Mouse (Mus musculus) limb, embryonic 13.5 days (tissue): ENCODE measurements around the gene Srsf3. TPM values are rescaled to one million over a fixed set of nuclear protein-coding genes. Genes with fewer than 3 reads are reported as not detected.

Source experiments
- ATAC-seq: fragments of 200-750 bp; cut with Nextera tagmentation; 2 replicates; pipeline ENCODE4 v1.8.0; 2017; ENCODE audit warnings: low read depth, moderate number of reproducible peaks, moderate TSS enrichment; ENCODE audit not compliant: low FRiP score
- H3K27ac ChIP-seq: fragments of 300-500 bp; sonication (generic); 2 replicates; pipeline ENCODE4 v1.5.1; 2015; ENCODE audit warnings: inconsistent platforms, mild to moderate bottlenecking, moderate library complexity
- H3K27me3 ChIP-seq: fragments of 300-500 bp; sonication (generic); 2 replicates; pipeline ENCODE4 v1.6.1; 2015; ENCODE audit warnings: mild to moderate bottlenecking, inconsistent platforms
- H3K36me3 ChIP-seq: fragments of 300-500 bp; sonication (generic); 2 replicates; pipeline ENCODE4 v1.6.1; 2015; ENCODE audit warnings: inconsistent platforms, mild to moderate bottlenecking, moderate library complexity
- H3K4me1 ChIP-seq: fragments of 300-500 bp; sonication (generic); 2 replicates; pipeline ENCODE4 v1.6.1; 2015; ENCODE audit warnings: inconsistent platforms
- H3K4me2 ChIP-seq: fragments of 300-500 bp; sonication (generic); replicated peaks from 2 replicates; pipeline ENCODE4 v1.6.1; 2015; ENCODE audit warnings: inconsistent platforms, mild to moderate bottlenecking, moderate library complexity
- H3K4me3 ChIP-seq: fragments of 300-500 bp; sonication (generic); 2 replicates; pipeline ENCODE4 v1.5.1; 2015; ENCODE audit warnings: moderate library complexity, mild to moderate bottlenecking, inconsistent platforms
- H3K9ac ChIP-seq: fragments of 300-500 bp; sonication (generic); 2 replicates; pipeline ENCODE4 v1.6.1; 2015; ENCODE audit warnings: mild to moderate bottlenecking, inconsistent platforms
- H3K9me3 ChIP-seq: fragments of 300-500 bp; sonication (generic); 2 replicates; pipeline ENCODE4 v1.6.1; 2016; ENCODE audit warnings: inconsistent platforms
- WGBS: fragments of 180-500 bp; shearing (Covaris S2); methylation state at CpG from one replicate; pipeline ENCODE4 v1.1.7; 2015; 5-methylcytosine and 5-hydroxymethylcytosine counted together
- polyA plus RNA-seq: library from polyadenylated mRNA; unstranded; fragments of >200 nt; fragmentation: Nextera tagmentation; extraction: Ambion mirVana; gene quantifications from 2 replicates; pipeline ENCODE4 v1.2.1, GENCODE M21; 2015

The Srsf3 gene
- polyA plus RNA-seq, 1 experiment from 2014 or later = 694 TPM

GRCm38 (mm10) chr17:29091348-29091944, 59.0 kb downstream of the Srsf3 start:
- no peak for ATAC-seq
- H3K4me3 ChIP-seq = no peak overlapping the region
- 49% methylated on average over 6 of the region's 6 CpGs for WGBS
- H3K36me3 ChIP-seq = no peaks in the 10 kb centered on the region
- no peak overlapping the region for H3K9ac ChIP-seq
- peaks cover 20% of the 10 kb centered on the region for H3K4me1 ChIP-seq
- H3K9me3 ChIP-seq = no peaks in the 10 kb centered on the region
- H3K27ac ChIP-seq = no peak overlapping the region
- no peak overlapping the region for H3K4me2 ChIP-seq
- peaks cover 43% of the 10 kb centered on the region for H3K27me3 ChIP-seq

- H3K27ac ChIP-seq = no peak overlapping the region
- H3K4me3 ChIP-seq = no peak overlapping the region
- no peaks in the 10 kb centered on the region for H3K9me3 ChIP-seq
- H3K4me2 ChIP-seq = no peak overlapping the region
- WGBS = 47% methylated on average over 5 of the region's 5 CpGs
- peaks cover 46% of the 10 kb centered on the region for H3K27me3 ChIP-seq
- ATAC-seq = no peak
- H3K9ac ChIP-seq = no peak overlapping the region
- no peaks in the 10 kb centered on the region for H3K36me3 ChIP-seq
- peaks cover 20% of the 10 kb centered on the region for H3K4me1 ChIP-seq
These were observed 60.1 kb downstream of the Srsf3 start for GRCm38 (mm10) chr17:29092497-29092896.

Other genes starting within 250 kb of the Srsf3 start
- 11.3 and 11.8 TPM in 2 replicates for gene Brpf3, start 231.5 kb upstream of the Srsf3 start, polyA plus RNA-seq
- gene Pnpla1, start 174.2 kb upstream of the Srsf3 start, polyA plus RNA-seq = 0.38 and 0.53 TPM in 2 replicates
- gene 4930539E08Rik, start 117.3 kb upstream of the Srsf3 start, polyA plus RNA-seq = 0.27 and 0.36 TPM in 2 replicates
- gene Pxt1, start 88.8 kb upstream of the Srsf3 start, polyA plus RNA-seq = not detected in 2 replicates
- gene Kctd20, start 80.7 kb upstream of the Srsf3 start, polyA plus RNA-seq = 105 and 120 TPM in 2 replicates
- gene Stk38, start 24.6 kb upstream of the Srsf3 start, polyA plus RNA-seq = 119 and 120 TPM in 2 replicates
- 91.0 and 92.1 TPM in 2 replicates for gene Cdkn1a, start 58.3 kb downstream of the Srsf3 start, polyA plus RNA-seq
- gene Rab44, start 81.5 kb downstream of the Srsf3 start, polyA plus RNA-seq = 0.34 and 0.80 TPM in 2 replicates
- 10.4 and 12.7 TPM in 2 replicates for gene Cpne5, start 205.5 kb downstream of the Srsf3 start, polyA plus RNA-seq
- 155 and 162 TPM in 2 replicates for gene Ppil1, start 231.6 kb downstream of the Srsf3 start, polyA plus RNA-seq
- 65.1 and 69.7 TPM in 2 replicates for gene BC004004, start 236.2 kb downstream of the Srsf3 start, polyA plus RNA-seq